Mouse (Mus musculus): Measurements from ENCODE around the gene Olfr713. TPM values are rescaled to one million over a fixed set of nuclear protein-coding genes. Genes with fewer than 3 reads are reported as not detected.

Olfr713 gene
- 0.01 TPM in 1 of 2 replicates, not detected in the other for polyA plus RNA-seq (2012)

GRCm38 (mm10) chr7:107030874-107031273 is at the start of gene Olfr713:
Gene Olfr713 (plus strand): TSS chr7:107031174.

GRCm38 (mm10) chr7:107005972-107006371 is 25.0 kb upstream of the Olfr713 start, which contains the start of gene Olfr2:
Gene Olfr2 (minus strand): TSS chr7:107006072.

GRCm38 (mm10) chr7:107070681-107071080 is 39.7 kb downstream of the Olfr713 start, which contains the start of gene Olfr714:
Gene Olfr714 (plus strand): TSS chr7:107070981.

Other genes with a start within 250 kb of the Olfr713 start
- gene Olfr699, start 238.0 kb upstream of the Olfr713 start, polyA plus RNA-seq (2012) = 0.18 TPM in 1 of 2 replicates, not detected in the other
- gene Olfr700, start 222.3 kb upstream of the Olfr713 start, polyA plus RNA-seq (2012) = not detected in 2 replicates
- not detected in 2 replicates for gene Olfr701, start 217.0 kb upstream of the Olfr713 start, polyA plus RNA-seq (2012)
- gene Olfr702, start 197.3 kb upstream of the Olfr713 start, polyA plus RNA-seq (2012) = not detected in 2 replicates
- not detected in 2 replicates for gene Olfr703, start 187.8 kb upstream of the Olfr713 start, polyA plus RNA-seq (2012)
- gene Olfr704, start 168.0 kb upstream of the Olfr713 start, polyA plus RNA-seq (2012) = not detected in 2 replicates
- gene Olfr705, start 154.3 kb upstream of the Olfr713 start, polyA plus RNA-seq (2012) = not detected in 2 replicates
- gene Olfr706, start 143.0 kb upstream of the Olfr713 start, polyA plus RNA-seq (2012) = not detected in 2 replicates
- gene Olfr707, start 129.9 kb upstream of the Olfr713 start, polyA plus RNA-seq (2012) = not detected in 2 replicates
- gene Olfr1532-ps1, start 123.2 kb upstream of the Olfr713 start, polyA plus RNA-seq (2012) = not detected in 2 replicates
- not detected in 2 replicates for gene Olfr709-ps1, start 99.0 kb upstream of the Olfr713 start, polyA plus RNA-seq (2012)
- gene Olfr710, start 82.9 kb upstream of the Olfr713 start, polyA plus RNA-seq (2012) = not detected in 2 replicates
- not detected in 2 replicates for gene Olfr6, start 67.2 kb upstream of the Olfr713 start, polyA plus RNA-seq (2012)
- gene Olfr711, start 55.7 kb upstream of the Olfr713 start, polyA plus RNA-seq (2012) = not detected in 2 replicates
- gene Olfr2, start 25.1 kb upstream of the Olfr713 start, polyA plus RNA-seq (2012) = 0.10 and 0.13 TPM in 2 replicates
- gene Olfr714, start 39.8 kb downstream of the Olfr713 start, polyA plus RNA-seq (2012) = not detected in 2 replicates
- not detected in 2 replicates for gene Olfr17, start 62.0 kb downstream of the Olfr713 start, polyA plus RNA-seq (2012)
- not detected in 2 replicates for gene Olfr715b, start 79.2 kb downstream of the Olfr713 start, polyA plus RNA-seq (2012)
- gene Olfr715, start 99.9 kb downstream of the Olfr713 start, polyA plus RNA-seq (2012) = not detected in 2 replicates
- not detected in 2 replicates for gene Olfr716, start 107.2 kb downstream of the Olfr713 start, polyA plus RNA-seq (2012)
- gene Nlrp14, start 135.8 kb downstream of the Olfr713 start, polyA plus RNA-seq (2012) = 0.02 TPM in 1 of 2 replicates, not detected in the other
- not detected in 2 replicates for gene Rbmxl2, start 178.3 kb downstream of the Olfr713 start, polyA plus RNA-seq (2012)